Mouse (Mus musculus) c-Kit-negative CD71-positive TER-119-positive erythroid progenitor cells, embryonic 14.5 days (primary cell): Measurements from ENCODE around the gene Rpl13a.
"Not testable (repeated sequence)": the region's sequence is repeated elsewhere in the genome, so short reads cannot be mapped to it uniquely, and the experiment has no call there.

Source experiments
- DNase-seq: peaks from one replicate; pipeline ENCODE4 v3.0.0-alpha.2; 2013; ENCODE audit warnings: low read depth, low spot score

Rpl13a gene

GRCm38 (mm10) chr7:45118336-45118735, 10.2 kb downstream of the Rpl13a start:
- DNase-seq, result no peak

- no peak for DNase-seq
These were observed 11.0 kb downstream of the Rpl13a start for GRCm38 (mm10) chr7:45117566-45117965.

GRCm38 (mm10) chr7:45113476-45113875, 15.1 kb downstream of the Rpl13a start:
- no peak for DNase-seq

GRCm38 (mm10) chr7:45112529-45112928, 16.0 kb downstream of the Rpl13a start:
- no peak for DNase-seq

- DNase-seq, result no peak
These were observed 16.6 kb downstream of the Rpl13a start for GRCm38 (mm10) chr7:45111940-45112339.

GRCm38 (mm10) chr7:45110089-45110488, 18.5 kb downstream of the Rpl13a start:
- DNase-seq, result not testable (repeated sequence)

GRCm38 (mm10) chr7:45107052-45107645, 21.4 kb downstream of the Rpl13a start:
- DNase-seq, result no peak

GRCm38 (mm10) chr7:45106441-45106840, 22.1 kb downstream of the Rpl13a start:
- DNase-seq, result no peak

- DNase-seq, result no peak
These were observed 23.1 kb downstream of the Rpl13a start for GRCm38 (mm10) chr7:45105491-45105890.

- no peak for DNase-seq
These were observed 23.6 kb downstream of the Rpl13a start for GRCm38 (mm10) chr7:45104941-45105340.

- no peak for DNase-seq
These were observed 24.8 kb downstream of the Rpl13a start, which contains the start of gene Fcgrt for GRCm38 (mm10) chr7:45103652-45104180. Gene Fcgrt (minus strand): TSS chr7:45103851.

GRCm38 (mm10) chr7:45102940-45103585, 25.5 kb downstream of the Rpl13a start:
- DNase-seq, result no peak

- no peak for DNase-seq
These were observed 26.1 kb downstream of the Rpl13a start for GRCm38 (mm10) chr7:45102441-45102840.

- no peak for DNase-seq
These were observed 28.5 kb downstream of the Rpl13a start for GRCm38 (mm10) chr7:45100046-45100445.

GRCm38 (mm10) chr7:45098541-45099240, 29.9 kb downstream of the Rpl13a start:
- no peak for DNase-seq

- DNase-seq, result no peak
These were observed 31.1 kb downstream of the Rpl13a start for GRCm38 (mm10) chr7:45097479-45097878.

- not testable (repeated sequence) for DNase-seq
These were observed 32.6 kb downstream of the Rpl13a start for GRCm38 (mm10) chr7:45095965-45096364.

GRCm38 (mm10) chr7:45095367-45095766, 33.2 kb downstream of the Rpl13a start:
- no peak for DNase-seq

- DNase-seq, result no peak
These were observed 34.4 kb downstream of the Rpl13a start for GRCm38 (mm10) chr7:45094121-45094520.

GRCm38 (mm10) chr7:45093516-45093905, 35.0 kb downstream of the Rpl13a start:
- DNase-seq, result no peak

GRCm38 (mm10) chr7:45092828-45093515, 35.6 kb downstream of the Rpl13a start:
- no peak for DNase-seq

GRCm38 (mm10) chr7:45092048-45092447, 36.5 kb downstream of the Rpl13a start, which contains the start of gene Rcn3:
Gene Rcn3 (minus strand): TSS chr7:45092221.
- no peak for DNase-seq
